ENCODE assay signal across 24 mouse cellular contexts in the genomic region with DNA sequence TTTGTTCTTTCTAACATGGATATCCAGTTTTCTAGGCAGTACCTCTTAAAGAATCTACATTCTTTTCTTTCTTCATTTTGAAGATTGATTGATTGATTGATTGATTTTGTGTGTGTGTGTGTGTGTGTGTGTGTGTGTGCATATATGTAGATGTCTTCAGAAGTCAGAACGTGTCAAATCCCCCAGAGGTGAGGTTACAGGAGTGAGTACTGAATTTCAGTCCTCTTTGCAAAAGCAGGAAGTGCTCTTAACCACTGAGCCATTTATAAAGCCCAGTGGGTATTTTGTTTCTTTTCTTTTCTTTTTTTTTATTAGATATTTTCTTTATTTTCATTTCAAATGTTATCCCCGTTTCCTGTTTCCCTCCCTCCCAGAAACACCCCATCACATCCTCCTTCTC.
"Had no signal": no experiment of that assay in that cellular context is flagged by ENCODE, and none has a peak within 500 bp of the region (broad histone marks: within the 10 kb centered on the region; RNA-seq: fewer than 3 reads in every experiment).

No protein-coding gene starts in this region.

- DNase-seq: cerebellum, adult 9-10 months; cerebellum, adult 9-11 months; cerebellum, postnatal 10 days; cerebellum, postnatal 14 days; cerebellum, postnatal 25 days; cerebellum, postnatal 36 days; embryo, embryonic 11 days; forebrain, postnatal 0 days; gastrocnemius, adult 2 months; gastrocnemius, postnatal 10 days; gastrocnemius, postnatal 14 days; gastrocnemius, postnatal 25 days; gastrocnemius, postnatal 36 days; heart, adult 18-20 months; heart, adult 2 months had no signal

- H3K9me3 ChIP-seq: embryonic facial prominence, embryonic 10.5 days; embryonic facial prominence, embryonic 12.5 days; embryonic facial prominence, embryonic 13.5 days; embryonic facial prominence, embryonic 15.5 days; forebrain, embryonic 10.5 days; forebrain, embryonic 12.5 days; forebrain, embryonic 13.5 days; forebrain, embryonic 15.5 days had no signal

- H3K27ac ChIP-seq: embryonic facial prominence, embryonic 10.5 days; embryonic facial prominence, embryonic 12.5 days; embryonic facial prominence, embryonic 13.5 days; embryonic facial prominence, embryonic 15.5 days; forebrain, embryonic 10.5 days; forebrain, embryonic 12.5 days; forebrain, embryonic 13.5 days; forebrain, embryonic 15.5 days had no signal

- H3K36me3 ChIP-seq: embryonic facial prominence, embryonic 10.5 days; embryonic facial prominence, embryonic 12.5 days; embryonic facial prominence, embryonic 13.5 days; embryonic facial prominence, embryonic 15.5 days; forebrain, embryonic 10.5 days; forebrain, embryonic 12.5 days; forebrain, embryonic 15.5 days had no signal

- H3K4me1 ChIP-seq: embryonic facial prominence, embryonic 10.5 days; embryonic facial prominence, embryonic 12.5 days; embryonic facial prominence, embryonic 13.5 days; embryonic facial prominence, embryonic 15.5 days; forebrain, embryonic 10.5 days; forebrain, embryonic 12.5 days; forebrain, embryonic 13.5 days; forebrain, embryonic 15.5 days had no signal

- H3K9ac ChIP-seq: embryonic facial prominence, embryonic 12.5 days; embryonic facial prominence, embryonic 13.5 days; embryonic facial prominence, embryonic 15.5 days; forebrain, embryonic 12.5 days; forebrain, embryonic 13.5 days; forebrain, embryonic 15.5 days; forebrain, postnatal 0 days had no signal

- H3K27me3 ChIP-seq: embryonic facial prominence, embryonic 12.5 days; embryonic facial prominence, embryonic 13.5 days; embryonic facial prominence, embryonic 15.5 days; forebrain, embryonic 12.5 days; forebrain, embryonic 13.5 days; forebrain, embryonic 15.5 days had no signal

- H3K4me2 ChIP-seq: embryonic facial prominence, embryonic 12.5 days; embryonic facial prominence, embryonic 13.5 days; embryonic facial prominence, embryonic 15.5 days; forebrain, embryonic 12.5 days; forebrain, embryonic 13.5 days; forebrain, embryonic 15.5 days had no signal

- H3K4me3 ChIP-seq: embryonic facial prominence, embryonic 10.5 days; embryonic facial prominence, embryonic 12.5 days; embryonic facial prominence, embryonic 13.5 days; embryonic facial prominence, embryonic 15.5 days; erythroblast, embryonic 14.5 days; forebrain, embryonic 10.5 days; forebrain, embryonic 12.5 days; forebrain, embryonic 13.5 days; forebrain, embryonic 15.5 days; gastrocnemius, adult 2 months; heart, adult 2 months had no signal
